8 mouse cellular contexts compared by ENCODE assay signal in the genomic region with DNA sequence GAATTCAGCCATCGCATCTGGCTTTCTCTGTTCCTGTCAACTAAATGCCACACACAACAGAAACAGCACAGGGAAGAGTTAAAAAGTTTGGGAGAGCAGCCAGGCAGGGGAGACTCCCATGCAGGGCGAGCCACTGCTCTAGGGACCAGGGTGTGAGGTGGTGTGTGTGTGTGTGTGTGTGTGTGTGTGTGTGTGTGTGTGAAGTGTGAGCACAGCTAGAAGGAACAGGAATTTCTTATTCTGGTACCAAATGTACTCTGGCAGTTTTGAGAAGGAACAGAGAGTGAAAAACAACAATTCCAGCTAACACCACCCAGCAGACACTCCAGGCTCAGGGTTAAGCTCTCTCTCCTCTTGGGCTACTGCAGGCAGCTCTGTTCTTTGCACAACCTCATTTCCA.
DNase-seq lines count a peak whose midpoint lies in the region; ATAC-seq lines count a peak whose summit lies in the region.

No protein-coding gene starts in this region.

- DNase-seq in layer of hippocampus, postnatal 10 days (ENCODE audit: low spot score in 2 of 2): peak; percentile 40 to 44
- no peak for DNase-seq in layer of hippocampus, postnatal 25 days (ENCODE audit: extremely low spot score in 1 of 2, low spot score in 1 of 2)
- DNase-seq in cerebellum, adult 9-11 months: peak; percentile 54
- peak; percentile 65 to 70 for DNase-seq in gastrocnemius, adult 8-10 months (ENCODE audit: low spot score in 2 of 2)
- peak; percentile 53 for DNase-seq in kidney, adult 9 months
- peak; percentile 77 for DNase-seq in lung, postnatal 14 days
- no peak for DNase-seq in yolk sac, embryonic 10.5 days (ENCODE audit: low spot score)

- ATAC-seq in activated CD4-positive, CD25-positive, alpha-beta regulatory T cell, adult 4 months: no peak

Comparison
In these comparisons a context has a peak if more than half of its experiments do, and no peak if none do; other contexts are left out.
1. DNase-seq: peak in layer of hippocampus, postnatal 10 days (2 of 2), cerebellum, adult 9-11 months (single experiment), gastrocnemius, adult 8-10 months (2 of 2), kidney, adult 9 months (single experiment) and lung, postnatal 14 days (single experiment); none in layer of hippocampus, postnatal 25 days (0 of 2) and yolk sac, embryonic 10.5 days (single experiment).